Mouse (Mus musculus): ENCODE data around the gene Tekt4. TPM values are rescaled to one million over a fixed set of nuclear protein-coding genes. Genes with fewer than 3 reads are reported as not detected.

Tekt4 gene
- polyA plus RNA-seq, 1 experiment from 2014 or later = 0.67 TPM

GRCm38 (mm10) chr17:25519511-25519910 lies 65.1 kb downstream of the Tekt4 start:
- Histone ChIP-seq H3K9ac (replicated peaks) (no peak overlapping the region), H3K4me3 (replicated peaks) (no peak overlapping the region), H3K4me2 (no peak overlapping the region), H3K36me3 (no peaks in the 10 kb centered on the region), H3K4me1 (peaks cover 7% of the 10 kb centered on the region; the same call in 1 of the 2 replicates), H3K9me3 (replicated peaks) (no peaks in the 10 kb centered on the region), H3K27ac (replicated peaks) (no peak overlapping the region), H3K27me3 (replicated peaks) (no peaks in the 10 kb centered on the region; the same call in 1 of the 2 replicates)
- no peak for ATAC-seq (ENCODE audit: low FRiP score)
- 49% methylated on average over 5 of the region's 5 CpGs for WGBS

- no peak for ATAC-seq (ENCODE audit: low FRiP score)
Measured at GRCm38 (mm10) chr17:25520492-25520891, 66.1 kb downstream of the Tekt4 start.

GRCm38 (mm10) chr17:25522080-25522479 lies 67.7 kb downstream of the Tekt4 start:
- 89% methylated on average over 12 of the region's 12 CpGs for WGBS
- ATAC-seq (ENCODE audit: low FRiP score) = no peak
- peaks cover 7% of the 10 kb centered on the region for H3K4me1 ChIP-seq
- no peaks in the 10 kb centered on the region; the same call in 1 of the 2 replicates for H3K27me3 ChIP-seq (replicated peaks)
- H3K36me3 ChIP-seq = no peaks in the 10 kb centered on the region
- no peak overlapping the region for H3K9ac ChIP-seq (replicated peaks)
- H3K9me3 ChIP-seq (replicated peaks) = no peaks in the 10 kb centered on the region
- no peak overlapping the region for H3K4me3 ChIP-seq (replicated peaks)
- H3K27ac ChIP-seq (replicated peaks) = no peak overlapping the region
- no peak overlapping the region for H3K4me2 ChIP-seq

More at GRCm38 (mm10) chr17:25520492-25520891, 66.1 kb downstream of the Tekt4 start:
- H3K36me3 ChIP-seq = no peaks in the 10 kb centered on the region
- no peak overlapping the region for H3K4me2 ChIP-seq
- no peak overlapping the region for H3K9ac ChIP-seq (replicated peaks)
- H3K9me3 ChIP-seq (replicated peaks) = no peaks in the 10 kb centered on the region
- H3K4me3 ChIP-seq (replicated peaks) = no peak overlapping the region
- no peak overlapping the region for H3K27ac ChIP-seq (replicated peaks)
- H3K4me1 ChIP-seq = peaks cover 7% of the 10 kb centered on the region; the same call in 1 of the 2 replicates
- no peaks in the 10 kb centered on the region; the same call in 1 of the 2 replicates for H3K27me3 ChIP-seq (replicated peaks)
- WGBS = 42% methylated on average over 9 of the region's 9 CpGs

Other genes with a start within 250 kb of the Tekt4 start
- gene Gnptg, start 214.5 kb upstream of the Tekt4 start, polyA plus RNA-seq (2015; fragmentation: Nextera tagmentation; extraction: Ambion mirVana) = 99.6 and 110 TPM in 2 replicates
- 57.8 and 60.2 TPM in 2 replicates for gene Tsr3, start 214.4 kb upstream of the Tekt4 start, polyA plus RNA-seq (2015; fragmentation: Nextera tagmentation; extraction: Ambion mirVana)
- 9.9 and 10.3 TPM in 2 replicates for gene Baiap3, start 198.3 kb upstream of the Tekt4 start, polyA plus RNA-seq (2015; fragmentation: Nextera tagmentation; extraction: Ambion mirVana)
- gene Ube2i, start 180.0 kb upstream of the Tekt4 start, polyA plus RNA-seq (2015; fragmentation: Nextera tagmentation; extraction: Ambion mirVana) = 400 and 434 TPM in 2 replicates
- 0.13 and 0.14 TPM in 2 replicates for gene Prss34, start 156.2 kb upstream of the Tekt4 start, polyA plus RNA-seq (2015; fragmentation: Nextera tagmentation; extraction: Ambion mirVana)
- not detected in 2 replicates for gene Prss28, start 146.0 kb upstream of the Tekt4 start, polyA plus RNA-seq (2015; fragmentation: Nextera tagmentation; extraction: Ambion mirVana)
- gene Prss29, start 136.0 kb upstream of the Tekt4 start, polyA plus RNA-seq (2015; fragmentation: Nextera tagmentation; extraction: Ambion mirVana) = not detected in 2 replicates
- 0.19 TPM in 1 of 2 replicates, not detected in the other for gene Tpsab1, start 109.1 kb upstream of the Tekt4 start, polyA plus RNA-seq (2015; fragmentation: Nextera tagmentation; extraction: Ambion mirVana)
- gene Tpsb2, start 88.3 kb upstream of the Tekt4 start, polyA plus RNA-seq (2015; fragmentation: Nextera tagmentation; extraction: Ambion mirVana) = 1.2 and 1.8 TPM in 2 replicates
- 0.34 and 0.74 TPM in 2 replicates for gene Tpsg1, start 85.3 kb upstream of the Tekt4 start, polyA plus RNA-seq (2015; fragmentation: Nextera tagmentation; extraction: Ambion mirVana)
- gene Cacna1h, start 20.8 kb upstream of the Tekt4 start, polyA plus RNA-seq (2015; fragmentation: Nextera tagmentation; extraction: Ambion mirVana) = 10.1 and 10.9 TPM in 2 replicates
- gene Sstr5, start 42.7 kb downstream of the Tekt4 start, polyA plus RNA-seq (2015; fragmentation: Nextera tagmentation; extraction: Ambion mirVana) = 0.64 and 0.93 TPM in 2 replicates
- 16.0 and 16.9 TPM in 2 replicates for gene Sox8, start 116.1 kb downstream of the Tekt4 start, polyA plus RNA-seq (2015; fragmentation: Nextera tagmentation; extraction: Ambion mirVana)
- 26.2 and 26.9 TPM in 2 replicates for gene Lmf1, start 124.5 kb downstream of the Tekt4 start, polyA plus RNA-seq (2015; fragmentation: Nextera tagmentation; extraction: Ambion mirVana)